Mouse (Mus musculus): ENCODE results near the gene Neurod2.

The Neurod2 gene

GRCm38 (mm10) chr11:98318421-98319116 is 10.9 kb downstream of the Neurod2 start:
- no peak for DNase-seq (ENCODE audit: low read depth, low spot score)

GRCm38 (mm10) chr11:98317479-98317878 is 12.0 kb downstream of the Neurod2 start:
- DNase-seq (ENCODE audit: low read depth, low spot score) = no peak

- DNase-seq (ENCODE audit: low read depth, low spot score) = peak; percentile 61
Observed at GRCm38 (mm10) chr11:98313790-98314323, 15.6 kb downstream of the Neurod2 start.

- no peak for DNase-seq (ENCODE audit: low read depth, low spot score)
Observed at GRCm38 (mm10) chr11:98298484-98299205, 30.8 kb downstream of the Neurod2 start.

- no peak for DNase-seq (ENCODE audit: low read depth, low spot score)
Observed at GRCm38 (mm10) chr11:98297778-98298177, 31.7 kb downstream of the Neurod2 start.

- no peak for DNase-seq (ENCODE audit: low read depth, low spot score)
Observed at GRCm38 (mm10) chr11:98296916-98297315, 32.5 kb downstream of the Neurod2 start.

- DNase-seq (ENCODE audit: low read depth, low spot score) = peak; percentile 39
Observed at GRCm38 (mm10) chr11:98296277-98296676, 33.2 kb downstream of the Neurod2 start.

- DNase-seq (ENCODE audit: low read depth, low spot score) = no peak
Observed at GRCm38 (mm10) chr11:98295013-98295585, 34.3 kb downstream of the Neurod2 start.

GRCm38 (mm10) chr11:98294188-98295012 is 35.0 kb downstream of the Neurod2 start:
- peak; percentile 55 for DNase-seq (ENCODE audit: low read depth, low spot score)

- no peak for DNase-seq (ENCODE audit: low read depth, low spot score)
Observed at GRCm38 (mm10) chr11:98293070-98293469, 36.4 kb downstream of the Neurod2 start.

- DNase-seq (ENCODE audit: low read depth, low spot score) = no peak
Observed at GRCm38 (mm10) chr11:98290906-98291305, 38.5 kb downstream of the Neurod2 start.

GRCm38 (mm10) chr11:98289873-98290272 is 39.6 kb downstream of the Neurod2 start:
- DNase-seq (ENCODE audit: low read depth, low spot score) = no peak

- DNase-seq (ENCODE audit: low read depth, low spot score) = no peak
Observed at GRCm38 (mm10) chr11:98287961-98288360, 41.5 kb downstream of the Neurod2 start.

GRCm38 (mm10) chr11:98287531-98287930 is 41.9 kb downstream of the Neurod2 start:
- DNase-seq (ENCODE audit: low read depth, low spot score) = no peak

- DNase-seq (ENCODE audit: low read depth, low spot score) = no peak
Observed at GRCm38 (mm10) chr11:98285368-98285767, 44.1 kb downstream of the Neurod2 start.

GRCm38 (mm10) chr11:98284230-98284629 is 45.2 kb downstream of the Neurod2 start:
- DNase-seq (ENCODE audit: low read depth, low spot score) = peak; percentile 30

GRCm38 (mm10) chr11:98283740-98284139 is 45.7 kb downstream of the Neurod2 start:
- DNase-seq (ENCODE audit: low read depth, low spot score) = no peak
